Mouse (Mus musculus): ENCODE results near the gene Cbx2.

The Cbx2 gene

GRCm38 (mm10) chr11:119043761-119044550 lies 21.2 kb downstream of the Cbx2 start:
- DNase-seq: no peak

DNA sequence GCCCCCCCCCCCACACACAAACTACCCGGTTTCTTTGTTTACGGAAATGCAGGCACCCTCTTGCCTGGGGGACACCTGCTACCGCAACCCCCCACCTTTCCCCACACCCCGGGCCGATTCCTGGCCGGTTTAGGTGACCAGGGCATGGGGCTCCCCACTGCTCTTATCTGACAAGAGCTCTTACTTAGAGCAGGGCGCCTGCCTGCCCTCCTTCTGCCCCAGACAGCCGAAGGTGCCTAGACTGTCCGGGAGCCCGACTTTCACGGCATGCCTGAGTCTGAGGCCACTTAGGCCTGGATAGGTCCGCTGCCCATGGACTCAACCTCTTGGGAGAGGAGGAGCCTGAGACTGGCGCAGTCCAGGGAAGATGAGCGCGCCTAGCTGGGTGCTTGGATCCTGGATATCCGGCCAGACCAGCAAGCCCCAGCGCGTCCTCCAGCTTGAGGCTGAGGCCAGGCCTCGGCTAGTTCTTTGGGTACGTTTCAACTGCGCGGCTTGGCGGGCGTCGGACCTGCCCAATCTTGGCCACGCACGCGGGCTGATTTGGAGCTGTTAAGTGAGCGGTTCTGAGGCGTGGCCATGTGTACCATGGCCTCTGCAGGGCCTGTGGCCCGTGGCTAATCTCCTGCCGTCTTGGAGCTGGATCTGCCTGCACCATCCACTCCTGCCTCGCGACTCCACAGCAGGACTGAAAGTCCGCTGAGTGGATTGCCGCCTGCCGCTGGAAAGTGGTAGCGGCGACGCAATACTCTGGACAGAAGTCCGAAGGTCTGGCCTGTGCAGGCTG lies 22.0 kb downstream of the Cbx2 start:
- DNase-seq: no peak

DNA sequence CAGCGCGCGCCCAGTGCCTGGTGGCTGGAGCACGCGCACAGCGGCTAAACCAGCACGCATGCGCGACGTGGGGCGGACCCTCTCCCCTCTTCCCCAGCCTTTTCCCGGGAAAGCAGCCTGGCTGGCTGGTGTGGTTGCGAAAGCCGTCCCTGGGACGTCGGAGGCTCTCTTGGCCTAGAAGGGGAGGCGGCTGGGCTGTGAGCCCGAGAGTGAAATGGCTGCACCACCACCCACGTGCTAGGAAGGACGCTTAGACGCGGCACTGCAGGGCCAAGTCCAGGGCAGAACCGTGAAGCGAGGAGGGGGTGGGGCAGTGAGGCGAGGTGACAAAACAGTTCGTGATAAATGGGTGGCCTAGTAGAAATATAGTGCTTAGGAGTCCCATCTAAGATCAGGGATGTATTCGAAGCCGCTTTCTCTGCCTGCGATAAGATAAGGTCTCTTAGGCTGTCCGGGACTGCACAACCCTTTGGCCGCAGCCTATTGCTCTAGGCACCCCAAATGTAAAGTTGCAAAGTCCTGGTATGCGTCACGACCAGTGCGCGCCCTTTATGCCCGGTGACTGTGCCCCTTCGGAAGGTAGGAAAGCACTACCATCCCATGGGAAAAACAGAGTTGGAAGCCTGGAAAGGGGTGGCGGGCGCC lies 24.0 kb downstream of the Cbx2 start:
- no peak for DNase-seq

DNA sequence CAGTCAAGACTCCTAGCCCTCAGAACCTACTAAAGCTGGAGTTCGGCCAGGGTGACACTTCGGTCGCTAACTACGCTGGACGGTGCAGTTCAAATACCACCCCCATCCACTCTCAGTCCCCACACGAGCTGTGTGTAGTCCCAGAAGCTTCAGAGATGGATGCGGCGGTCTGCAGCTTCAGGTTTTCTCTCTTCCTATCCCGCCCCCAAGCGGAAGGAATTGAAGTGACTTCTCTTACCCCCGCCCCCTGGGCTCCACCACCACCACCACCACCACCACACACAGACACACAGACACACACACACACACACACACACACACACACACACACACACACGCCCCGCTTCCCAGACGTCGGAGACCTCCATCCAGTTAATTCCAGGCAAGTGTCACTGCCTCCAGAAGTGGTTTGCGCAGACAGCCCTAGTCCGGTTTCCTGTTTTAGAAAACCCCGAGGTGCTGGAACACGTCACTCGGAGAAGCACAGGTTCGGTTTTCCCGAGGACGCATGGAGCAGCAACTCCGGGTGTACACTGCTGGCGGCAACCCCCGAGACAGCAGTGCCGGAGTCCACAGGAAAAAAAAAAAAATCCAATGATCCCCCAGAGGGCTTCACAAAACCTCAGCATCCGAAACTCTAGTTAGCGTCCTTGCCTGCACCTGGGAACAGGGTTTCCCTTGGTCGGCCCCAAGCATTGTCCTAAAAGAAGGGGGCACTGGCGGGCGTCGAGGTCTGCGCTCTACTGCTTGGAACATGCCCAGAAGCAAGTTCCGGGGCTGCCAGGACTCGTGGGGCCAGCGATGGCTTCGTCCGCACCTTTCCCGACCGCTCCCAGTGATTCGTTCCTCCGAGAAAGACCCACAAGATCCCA lies 24.7 kb downstream of the Cbx2 start:
- DNase-seq: no peak

DNA sequence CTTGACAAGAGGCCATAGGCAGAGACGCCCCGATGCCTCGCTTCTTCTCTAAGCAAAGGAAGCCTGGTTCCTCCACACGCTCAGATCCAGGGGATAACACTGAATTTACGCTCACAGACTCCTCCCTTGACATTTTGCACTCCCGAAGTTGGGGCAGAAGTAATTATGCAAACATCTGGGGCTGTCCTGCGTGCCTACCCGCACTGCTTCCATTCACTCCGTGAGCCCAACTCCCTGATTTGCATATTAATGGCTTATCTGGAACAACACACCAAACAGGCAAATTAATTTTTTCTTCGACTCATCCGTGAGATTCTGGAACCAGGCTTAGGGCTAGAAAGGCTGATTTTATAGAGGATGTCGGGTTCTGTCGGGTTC lies 25.4 kb downstream of the Cbx2 start:
- no peak for DNase-seq

DNA sequence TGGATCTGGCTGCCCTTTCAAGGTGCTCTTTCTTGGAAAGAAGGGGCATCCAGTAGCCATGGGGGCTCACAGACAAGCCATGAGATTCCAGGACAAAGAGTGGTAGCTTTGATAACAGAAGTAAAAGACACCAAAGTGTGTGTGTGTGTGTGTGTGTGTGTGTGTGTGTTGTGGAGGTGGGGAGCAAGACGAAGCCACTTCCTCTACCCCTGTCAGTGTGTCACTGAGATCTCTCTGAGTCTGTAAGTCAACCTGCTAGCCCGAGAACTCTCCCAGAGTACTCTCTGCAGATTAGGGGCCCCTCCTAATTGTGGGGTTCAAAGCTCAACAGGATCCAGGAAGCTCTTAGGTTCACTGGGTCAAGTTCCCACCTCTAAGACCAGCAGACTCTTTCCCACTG lies 27.6 kb downstream of the Cbx2 start:
- no peak for DNase-seq

DNA sequence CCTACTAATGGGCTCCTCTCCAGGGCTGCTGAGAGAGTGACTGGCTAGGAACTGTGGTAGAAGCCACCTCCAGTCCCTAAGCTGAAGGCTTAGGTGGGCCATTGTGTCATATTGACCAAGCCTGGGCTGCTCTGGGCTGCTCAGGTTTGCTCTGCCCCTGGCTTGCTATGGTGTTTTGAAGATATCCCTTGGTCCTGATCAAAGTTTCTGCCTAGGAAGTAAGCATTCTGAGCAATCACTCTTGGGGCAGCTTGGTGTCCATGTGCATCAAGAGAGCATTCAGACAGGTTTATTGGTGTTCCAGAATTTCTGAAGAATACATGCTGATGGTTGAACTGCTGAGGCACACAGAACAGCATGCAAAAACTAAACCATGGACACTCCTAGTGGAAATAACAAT lies 28.7 kb downstream of the Cbx2 start:
- no peak for DNase-seq

GRCm38 (mm10) chr11:119051927-119052660 lies 29.3 kb downstream of the Cbx2 start:
- peak; percentile 39 for DNase-seq

DNA sequence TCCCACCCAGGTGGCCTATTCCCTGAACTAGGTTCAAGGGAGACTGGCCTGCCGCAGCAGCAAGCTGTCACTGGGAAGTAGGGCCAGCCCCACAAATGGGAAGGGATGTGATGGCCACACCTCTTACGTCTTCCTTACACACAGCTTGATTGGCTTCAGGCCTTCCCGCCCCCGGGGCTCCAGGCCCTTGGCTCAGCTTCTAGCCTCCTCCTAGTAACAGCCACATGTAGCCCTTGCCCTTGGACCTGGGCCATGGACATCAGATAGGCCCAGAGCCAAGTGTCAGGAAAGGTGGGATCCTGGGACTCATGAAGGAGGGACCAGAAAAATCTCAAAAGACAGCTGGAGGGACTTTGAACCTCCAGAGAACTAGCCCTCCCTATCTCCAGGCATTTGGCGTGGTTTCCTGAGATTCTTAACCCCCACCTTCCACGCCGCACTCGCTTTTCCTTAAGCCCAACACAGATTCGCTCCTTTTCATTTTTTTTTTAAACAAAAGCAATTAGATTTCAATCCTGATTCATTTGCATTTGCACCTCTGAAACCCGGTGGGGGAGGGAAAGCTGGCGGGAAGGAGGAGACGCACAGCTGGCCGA lies 30.0 kb downstream of the Cbx2 start:
- no peak for DNase-seq

DNA sequence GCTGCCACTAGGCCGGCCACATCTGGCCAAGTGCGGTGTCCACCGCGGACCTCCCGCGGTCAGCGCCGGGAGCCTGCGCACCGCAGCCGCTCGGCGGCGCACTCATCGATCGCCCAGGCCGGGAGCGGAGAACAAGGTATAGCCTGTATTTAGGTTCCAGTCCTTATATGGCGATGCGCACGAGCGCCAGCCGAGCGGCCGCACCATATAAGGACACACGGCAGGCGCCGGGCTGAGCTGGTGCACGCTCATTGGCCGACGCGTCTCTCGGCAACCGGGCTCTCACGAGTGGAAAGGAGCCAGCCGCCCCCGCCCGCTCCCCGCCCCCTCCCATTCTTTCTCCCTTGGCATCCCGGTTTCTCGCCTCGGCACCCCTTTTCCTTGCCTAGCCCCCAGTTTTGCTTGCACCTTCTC lies 30.5 kb downstream of the Cbx2 start:
- peak; percentile 65 for DNase-seq

DNA sequence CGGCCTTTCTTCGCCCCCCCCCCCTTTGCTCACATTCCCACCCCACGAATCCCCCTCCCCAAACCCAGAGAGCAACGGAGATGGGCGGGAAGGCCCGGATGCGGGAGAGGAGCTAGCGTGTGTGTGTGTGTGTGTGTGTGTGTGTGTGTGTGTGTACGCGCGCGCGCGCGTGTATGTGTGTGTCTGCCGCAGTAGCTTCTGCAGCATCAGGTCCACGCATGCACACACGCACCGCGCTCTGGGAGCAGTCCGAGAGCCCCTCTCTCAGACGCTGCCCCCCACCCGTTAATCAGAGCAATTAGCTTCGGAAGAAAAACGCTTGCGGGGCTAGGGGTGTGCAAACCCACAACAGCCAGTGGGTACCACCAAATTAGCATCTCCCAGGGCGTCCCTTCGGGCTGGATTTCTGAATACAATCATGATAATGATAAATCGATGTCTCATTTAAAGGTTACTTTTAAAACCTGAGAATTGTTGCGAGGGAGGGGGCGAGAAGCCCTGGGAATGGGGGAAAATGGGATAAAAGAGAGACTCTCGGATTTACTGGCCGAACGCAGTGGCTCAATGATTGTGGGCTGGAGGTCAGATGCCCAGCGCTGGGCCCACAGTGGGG lies 31.1 kb downstream of the Cbx2 start:
- no peak for DNase-seq

- no peak for DNase-seq
Observed at GRCm38 (mm10) chr11:119054351-119055345, 31.9 kb downstream of the Cbx2 start.

GRCm38 (mm10) chr11:119055571-119056131 lies 32.9 kb downstream of the Cbx2 start:
- no peak for DNase-seq

DNA sequence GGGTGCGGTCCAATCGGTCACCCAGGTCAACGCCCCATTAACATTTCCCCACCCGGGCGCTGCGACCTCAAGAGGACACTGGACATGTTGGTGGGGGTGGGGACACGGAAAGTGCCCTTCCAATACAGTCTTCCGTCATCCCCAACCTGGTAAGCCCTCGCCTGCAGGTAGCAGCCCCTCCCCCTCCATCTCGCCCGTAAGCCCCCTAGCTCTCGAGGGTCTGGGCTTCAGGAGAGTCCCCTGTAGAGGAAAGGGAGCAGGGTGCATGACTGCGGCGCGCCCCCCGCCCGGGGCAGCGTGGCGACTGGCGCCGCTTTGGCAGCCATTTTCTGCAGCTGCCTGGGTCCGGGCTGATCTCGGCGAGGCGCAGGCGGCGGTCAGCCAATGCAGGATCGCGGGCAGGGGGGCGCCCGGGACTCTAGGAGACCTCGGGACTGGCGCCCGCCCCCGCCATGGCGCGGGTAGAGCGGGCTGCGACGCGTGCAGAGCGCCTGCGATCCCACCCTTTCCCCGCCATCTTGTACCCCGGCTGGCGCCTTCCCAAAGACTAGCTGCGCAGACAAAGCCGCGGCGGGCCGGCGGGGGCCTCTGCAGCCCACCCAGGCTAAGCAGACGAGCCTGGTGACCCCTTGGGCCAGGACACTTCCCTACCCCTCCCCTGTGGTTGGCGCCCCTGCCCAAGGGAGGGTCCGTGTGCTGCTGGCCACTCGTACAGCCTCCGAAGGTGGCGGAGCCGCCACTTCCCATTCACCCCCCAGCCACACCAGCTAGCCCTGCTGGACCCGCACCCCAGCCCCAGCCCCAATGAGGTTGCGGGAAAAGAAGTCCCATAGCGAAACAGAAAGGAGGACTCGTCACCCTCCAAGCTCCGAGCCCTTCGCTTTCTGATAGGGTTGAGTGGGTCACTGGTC lies 33.8 kb downstream of the Cbx2 start:
- no peak for DNase-seq

DNA sequence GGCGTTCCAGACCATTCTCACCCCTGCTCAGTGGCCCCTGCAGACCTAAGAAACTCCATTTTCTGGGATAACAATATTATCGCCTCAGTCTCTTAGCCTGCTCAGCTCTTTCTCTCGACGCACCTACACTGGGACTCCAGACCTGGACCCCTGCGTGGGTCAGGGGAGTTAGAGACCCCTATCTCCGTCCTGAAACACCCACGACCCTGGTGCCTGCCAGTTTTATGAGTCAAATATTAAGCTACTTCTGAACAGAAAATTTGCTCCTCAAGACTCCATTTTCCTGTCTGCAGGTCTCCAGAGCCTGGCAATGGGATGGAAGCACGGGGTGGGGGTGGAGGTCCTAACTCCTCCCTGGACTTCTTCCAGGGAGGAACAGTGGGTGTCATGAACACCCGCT lies 34.5 kb downstream of the Cbx2 start:
- DNase-seq: no peak

- no peak for DNase-seq
Observed at GRCm38 (mm10) chr11:119058041-119058995, 35.6 kb downstream of the Cbx2 start.

GRCm38 (mm10) chr11:119059256-119059655 lies 36.5 kb downstream of the Cbx2 start:
- no peak for DNase-seq

All from right cerebral cortex, adult 18-20 months (tissue).